Mouse (Mus musculus): ENCODE results near the gene Il4. TPM values are rescaled to one million over a fixed set of nuclear protein-coding genes. Genes with fewer than 3 reads are reported as not detected.

Il4 gene
- polyA plus RNA-seq, 1 experiment from 2014 or later: 0.45 TPM

DNA sequence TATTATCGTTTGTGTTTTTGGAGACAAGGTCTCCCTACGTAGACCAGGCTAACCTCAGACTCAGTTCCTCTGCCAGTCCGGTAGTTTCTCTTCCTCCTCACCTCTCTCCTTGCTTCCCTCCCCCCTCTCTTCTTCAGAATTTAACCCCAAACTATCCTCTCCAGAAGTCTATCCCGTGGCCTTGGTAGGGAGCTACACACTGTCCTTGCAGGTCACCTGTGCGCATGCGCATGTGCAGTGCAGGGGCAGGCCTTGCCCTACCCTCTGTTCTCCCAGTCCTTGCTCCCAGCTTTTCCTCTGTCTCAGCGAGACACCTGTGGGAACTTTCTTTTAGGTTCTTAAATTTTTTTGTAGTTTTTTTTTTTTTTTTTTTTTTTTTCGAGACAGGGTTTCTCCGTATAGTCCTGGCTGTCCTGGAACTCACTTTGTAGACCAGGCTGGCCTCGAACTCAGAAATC is 19.4 kb upstream of the Il4 start:
- 83% methylated on average over 10 of the region's 10 CpGs for WGBS
- ATAC-seq (ENCODE audit: low FRiP score, low TSS enrichment): no peak
- Histone ChIP-seq H3K27ac (replicated peaks) (no peak overlapping the region), H3K9me3 (ENCODE audit: control insufficient read depth, low read length) (no peaks in the 10 kb centered on the region), H3K4me1 (replicated peaks; ENCODE audit: control insufficient read depth, insufficient read depth) (no peaks in the 10 kb centered on the region), H3K4me3 (ENCODE audit: low read depth, low read length) (no peak overlapping the region), H3K36me3 (ENCODE audit: control insufficient read depth, insufficient read depth, low read length) (no peaks in the 10 kb centered on the region), H3K4me2 (replicated peaks; ENCODE audit: low read depth) (no peak overlapping the region), H3K9ac (ENCODE audit: low read length) (no peak overlapping the region), H3K27me3 (ENCODE audit: control insufficient read depth, insufficient read depth, low read length) (no peaks in the 10 kb centered on the region)
- no peak for DNase-seq (ENCODE audit: low spot score)
- TF ChIP-seq EP300 (optimal IDR thresholded peaks at IDR 0.05) (no peak), CTCF (IDR thresholded peaks at IDR 0.05; ENCODE audit: low read depth) (no peak)

DNA sequence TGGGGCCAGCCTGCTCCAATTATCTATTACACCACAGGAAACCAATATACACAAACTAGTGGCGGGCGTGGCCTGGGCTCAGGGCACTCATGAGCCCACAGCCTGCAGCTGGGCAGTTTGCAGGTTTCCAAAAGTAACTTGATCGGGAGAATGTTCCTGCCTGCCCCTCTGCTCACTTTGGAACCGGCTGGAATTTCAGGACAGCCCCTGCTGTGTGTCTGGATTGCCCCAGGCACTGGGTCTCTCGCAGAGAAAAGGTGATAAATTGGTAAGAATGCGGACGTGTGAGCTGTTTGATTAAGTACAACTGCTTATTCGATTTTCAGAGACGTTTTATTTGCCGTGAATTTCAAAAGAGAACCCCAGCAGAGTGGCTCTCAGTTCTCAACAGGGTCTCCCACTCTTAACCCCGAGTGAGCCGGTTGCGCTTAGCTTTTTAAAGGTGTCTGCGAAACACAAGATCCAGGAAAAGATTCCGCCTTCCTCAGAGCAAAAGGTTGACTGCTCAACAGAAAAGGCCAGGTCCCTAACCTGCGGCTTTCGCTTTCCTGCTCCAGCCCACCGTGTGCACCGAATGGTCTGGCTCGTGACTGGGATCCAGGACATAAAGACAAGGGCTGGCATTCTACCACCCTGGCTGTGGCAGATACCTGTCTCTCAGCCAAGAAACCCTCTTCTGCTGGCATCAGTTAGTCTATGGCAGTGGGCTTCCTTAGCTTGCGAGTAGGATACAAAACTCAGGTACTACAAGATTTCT is 18.8 kb upstream of the Il4 start:
- WGBS: 24% methylated on average over 21 of the region's 21 CpGs
- no peak for ATAC-seq (ENCODE audit: low FRiP score, low TSS enrichment)
- H3K27me3 ChIP-seq (ENCODE audit: control insufficient read depth, insufficient read depth, low read length): no peaks in the 10 kb centered on the region
- H3K9me3 ChIP-seq (ENCODE audit: control insufficient read depth, low read length): no peaks in the 10 kb centered on the region
- H3K4me3 ChIP-seq (ENCODE audit: low read depth, low read length): no peak overlapping the region
- no peak overlapping the region for H3K9ac ChIP-seq (ENCODE audit: low read length)
- H3K36me3 ChIP-seq (ENCODE audit: control insufficient read depth, insufficient read depth, low read length): no peaks in the 10 kb centered on the region
- H3K4me2 ChIP-seq (replicated peaks; ENCODE audit: low read depth): no peak overlapping the region
- no peak for DNase-seq (ENCODE audit: low spot score)
- no peaks in the 10 kb centered on the region for H3K4me1 ChIP-seq (replicated peaks; ENCODE audit: control insufficient read depth, insufficient read depth)
- H3K27ac ChIP-seq (replicated peaks): no peak overlapping the region
- TF ChIP-seq CTCF (IDR thresholded peaks at IDR 0.05; ENCODE audit: low read depth) (no peak), EP300 (optimal IDR thresholded peaks at IDR 0.05) (no peak)

DNA sequence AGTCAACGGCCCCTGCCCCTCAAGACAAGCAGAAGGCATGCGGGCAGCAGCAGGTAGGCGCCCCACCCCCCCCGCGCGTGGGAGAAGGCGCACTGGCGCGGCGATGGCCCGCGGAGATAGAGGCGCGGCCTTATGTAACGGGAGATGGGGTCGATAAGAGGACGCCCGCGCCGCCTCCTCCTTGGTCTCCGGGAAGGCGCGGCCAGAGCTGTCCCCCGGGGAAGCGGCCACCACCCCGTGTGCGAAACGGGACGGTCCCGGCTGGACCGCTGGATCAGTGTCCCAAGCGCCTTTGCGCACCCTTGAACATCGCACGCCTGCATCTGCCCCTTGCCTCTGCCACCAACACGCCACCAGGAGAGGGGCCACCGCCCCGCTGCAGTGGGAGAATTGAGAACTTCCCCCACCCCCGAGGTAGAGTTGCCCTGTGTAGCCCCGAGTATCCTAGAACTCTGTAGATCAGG is 17.7 kb upstream of the Il4 start:
- no peaks in the 10 kb centered on the region for H3K9me3 ChIP-seq (ENCODE audit: control insufficient read depth, low read length)
- peak overlapping the region; percentile 58 for H3K4me2 ChIP-seq (replicated peaks; ENCODE audit: low read depth)
- peak overlapping the region; percentile 32 for H3K4me3 ChIP-seq (ENCODE audit: low read depth, low read length)
- 0 out of 2 replicates have a peak overlapping the region, but pooled peaks have one; percentile 18 for H3K9ac ChIP-seq (ENCODE audit: low read length)
- DNase-seq (ENCODE audit: low spot score) (peak; percentile 20), ATAC-seq (ENCODE audit: low FRiP score, low TSS enrichment) (peak; percentile 49; the same call in 1 of the 2 replicates)
- WGBS: 3% methylated on average over 35 of the region's 40 CpGs
- no peaks in the 10 kb centered on the region for H3K4me1 ChIP-seq (replicated peaks; ENCODE audit: control insufficient read depth, insufficient read depth)
- H3K27me3 ChIP-seq (ENCODE audit: control insufficient read depth, insufficient read depth, low read length): no peaks in the 10 kb centered on the region
- H3K27ac ChIP-seq (replicated peaks): no peak overlapping the region
- no peak for TF ChIP-seq CTCF (IDR thresholded peaks at IDR 0.05; ENCODE audit: low read depth)
- no peak for TF ChIP-seq EP300 (optimal IDR thresholded peaks at IDR 0.05)
- H3K36me3 ChIP-seq (ENCODE audit: control insufficient read depth, insufficient read depth, low read length): no peaks in the 10 kb centered on the region

DNA sequence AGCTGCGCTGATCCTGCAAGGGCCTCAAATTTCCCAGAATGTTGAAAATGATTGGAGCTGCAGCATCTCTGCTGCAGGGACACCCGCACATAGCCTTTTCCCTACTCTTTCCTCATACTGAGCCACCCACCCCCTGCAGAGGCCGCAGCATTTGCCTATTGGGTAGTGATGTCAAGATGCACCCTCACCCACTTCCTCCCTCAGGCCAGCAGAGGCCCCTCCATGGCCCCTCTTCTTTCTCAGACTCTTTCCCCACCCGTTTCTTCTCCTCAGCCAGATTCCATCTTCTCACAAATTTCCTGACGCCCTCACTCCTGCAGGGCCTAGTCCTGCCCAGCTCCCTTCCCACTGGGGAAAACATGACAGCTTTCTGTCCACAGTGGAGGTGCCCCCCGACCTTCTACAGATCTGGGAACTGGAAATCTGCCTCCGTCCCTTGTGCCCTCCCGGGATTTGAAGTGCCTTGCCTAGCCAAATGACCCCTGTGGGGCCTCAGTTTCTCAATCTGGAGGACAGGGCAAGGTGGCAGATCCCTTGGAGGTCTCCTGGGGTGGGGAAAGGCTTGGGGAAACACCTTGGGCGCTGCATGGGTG is 17.2 kb upstream of the Il4 start:
- ATAC-seq (ENCODE audit: low FRiP score, low TSS enrichment) (no peak), DNase-seq (ENCODE audit: low spot score) (no peak)
- no peak overlapping the region for H3K27ac ChIP-seq (replicated peaks)
- peak overlapping the region; percentile 32; the same call in 1 of the 2 replicates for H3K4me3 ChIP-seq (ENCODE audit: low read depth, low read length)
- peak overlapping the region; percentile 58 for H3K4me2 ChIP-seq (replicated peaks; ENCODE audit: low read depth)
- 0 out of 2 replicates have a peak overlapping the region, but pooled peaks have one; percentile 18 for H3K9ac ChIP-seq (ENCODE audit: low read length)
- no peaks in the 10 kb centered on the region for H3K36me3 ChIP-seq (ENCODE audit: control insufficient read depth, insufficient read depth, low read length)
- H3K9me3 ChIP-seq (ENCODE audit: control insufficient read depth, low read length): no peaks in the 10 kb centered on the region
- H3K4me1 ChIP-seq (replicated peaks; ENCODE audit: control insufficient read depth, insufficient read depth): no peaks in the 10 kb centered on the region
- TF ChIP-seq CTCF (IDR thresholded peaks at IDR 0.05; ENCODE audit: low read depth): no peak
- TF ChIP-seq EP300 (optimal IDR thresholded peaks at IDR 0.05): no peak
- 46% methylated on average over 9 of the region's 9 CpGs for WGBS
- no peaks in the 10 kb centered on the region for H3K27me3 ChIP-seq (ENCODE audit: control insufficient read depth, insufficient read depth, low read length)

DNA sequence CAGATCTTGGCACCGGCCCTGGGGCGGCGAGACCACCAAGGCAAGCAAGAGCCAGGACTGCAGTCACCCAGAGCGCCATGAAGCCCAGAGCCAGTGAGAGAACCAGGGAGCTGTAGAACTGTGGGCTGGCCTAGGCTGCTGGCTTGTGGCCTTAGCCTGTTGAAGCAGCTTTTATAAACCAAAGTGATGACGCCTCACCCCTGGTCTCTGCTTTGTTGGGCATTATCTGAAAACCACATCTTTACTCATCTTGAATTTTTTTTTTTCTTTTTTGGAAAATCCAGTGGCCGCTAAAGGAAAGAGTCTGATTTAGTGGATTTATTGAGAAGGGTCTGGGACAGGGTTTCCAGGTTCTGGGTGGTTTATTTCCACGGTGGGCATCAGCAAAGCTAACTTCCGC is 16.1 kb upstream of the Il4 start, which contains the start of gene Il13:
Gene Il13 (minus strand): TSS at position 147 of the 400 bp plus-strand sequence.
- Histone ChIP-seq H3K9ac (ENCODE audit: low read length) (no peak within 1 kb of the TSS), H3K4me1 (replicated peaks; ENCODE audit: control insufficient read depth, insufficient read depth) (no peaks in the 10 kb centered on the region), H3K4me3 (ENCODE audit: low read depth, low read length) (no peak within 1 kb of the TSS), H3K27me3 (ENCODE audit: control insufficient read depth, insufficient read depth, low read length) (no peaks in the 10 kb centered on the region), H3K36me3 (ENCODE audit: control insufficient read depth, insufficient read depth, low read length) (no peaks in the 10 kb centered on the region), H3K4me2 (replicated peaks; ENCODE audit: low read depth) (no peak within 1 kb of the TSS), H3K9me3 (ENCODE audit: control insufficient read depth, low read length) (no peaks in the 10 kb centered on the region), H3K27ac (replicated peaks) (no peak within 1 kb of the TSS)
- WGBS: 92% methylated on average over 8 of the region's 8 CpGs
- no peak for ATAC-seq (ENCODE audit: low FRiP score, low TSS enrichment)
- DNase-seq (ENCODE audit: low spot score): no peak
- TF ChIP-seq EP300 (optimal IDR thresholded peaks at IDR 0.05) (no peak), CTCF (IDR thresholded peaks at IDR 0.05; ENCODE audit: low read depth) (no peak)

DNA sequence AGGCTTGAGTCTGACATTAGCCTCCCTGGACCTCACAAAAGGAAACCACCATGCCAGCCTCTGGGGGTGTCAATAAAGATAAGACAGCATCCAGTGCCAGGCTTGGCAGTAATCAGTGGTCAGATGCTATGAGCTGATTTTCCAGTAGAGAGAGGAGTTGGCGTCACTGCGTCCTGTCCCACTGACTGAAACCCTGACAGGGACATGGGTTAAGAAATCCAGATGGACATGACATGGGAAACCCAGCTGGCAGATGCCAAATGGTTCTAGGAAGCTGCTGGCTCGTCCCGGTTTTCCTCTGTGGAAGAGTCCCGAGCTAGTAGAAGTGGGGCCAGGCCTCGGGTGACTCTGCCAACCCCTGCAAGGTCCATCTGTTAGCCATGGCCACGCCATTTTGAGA is 15.2 kb upstream of the Il4 start:
- no peak for TF ChIP-seq CTCF (IDR thresholded peaks at IDR 0.05; ENCODE audit: low read depth)
- no peak for TF ChIP-seq EP300 (optimal IDR thresholded peaks at IDR 0.05)
- Histone ChIP-seq H3K9ac (ENCODE audit: low read length) (no peak overlapping the region), H3K27me3 (ENCODE audit: control insufficient read depth, insufficient read depth, low read length) (no peaks in the 10 kb centered on the region), H3K9me3 (ENCODE audit: control insufficient read depth, low read length) (no peaks in the 10 kb centered on the region), H3K4me1 (replicated peaks; ENCODE audit: control insufficient read depth, insufficient read depth) (no peaks in the 10 kb centered on the region), H3K4me3 (ENCODE audit: low read depth, low read length) (no peak overlapping the region), H3K27ac (replicated peaks) (no peak overlapping the region), H3K36me3 (ENCODE audit: control insufficient read depth, insufficient read depth, low read length) (no peaks in the 10 kb centered on the region), H3K4me2 (replicated peaks; ENCODE audit: low read depth) (no peak overlapping the region)
- DNase-seq (ENCODE audit: low spot score) (no peak), ATAC-seq (ENCODE audit: low FRiP score, low TSS enrichment) (no peak)
- 84% methylated on average over 7 of the region's 7 CpGs for WGBS

Data from stomach, postnatal 0 days (tissue).